Mouse (Mus musculus): ENCODE results near the gene Fuk.
"Not testable (repeated sequence)": the region's sequence is repeated elsewhere in the genome, so short reads cannot be mapped to it uniquely, and the experiment has no call there.

Fuk gene

DNA sequence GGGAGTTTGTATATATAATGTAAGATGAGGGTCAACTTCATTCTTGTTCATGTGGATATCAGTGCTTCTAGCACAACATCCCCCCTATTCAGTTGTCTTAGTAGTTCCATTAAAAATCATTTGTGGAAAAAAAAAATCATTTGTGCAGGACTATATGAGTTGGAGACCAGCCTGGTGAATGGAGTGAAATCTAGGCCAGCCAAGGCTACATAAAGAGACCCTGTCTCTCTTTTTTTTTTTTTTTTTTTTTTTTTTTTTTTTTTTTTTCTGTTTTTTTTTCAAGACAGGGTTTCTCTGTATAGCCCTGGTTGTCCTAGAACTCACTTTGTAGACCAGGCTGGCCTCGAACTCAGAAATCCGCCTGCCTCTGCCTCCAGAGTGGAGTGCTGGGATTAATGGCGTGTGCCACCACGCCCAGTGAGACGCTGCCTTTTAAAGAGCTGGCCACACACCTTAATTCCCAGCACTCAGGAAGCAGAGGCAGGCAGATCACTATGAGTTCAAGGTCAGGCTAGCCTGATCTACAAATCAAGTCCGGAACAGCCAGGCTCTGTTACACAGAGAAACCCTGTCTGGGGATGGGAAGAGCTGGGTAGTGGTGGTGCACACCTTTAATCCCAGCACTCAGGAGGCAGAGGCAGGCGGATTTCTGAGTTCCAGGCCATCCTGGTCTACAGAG is 40.8 kb downstream of the Fuk start:
- DNase-seq: not testable (repeated sequence)

DNA sequence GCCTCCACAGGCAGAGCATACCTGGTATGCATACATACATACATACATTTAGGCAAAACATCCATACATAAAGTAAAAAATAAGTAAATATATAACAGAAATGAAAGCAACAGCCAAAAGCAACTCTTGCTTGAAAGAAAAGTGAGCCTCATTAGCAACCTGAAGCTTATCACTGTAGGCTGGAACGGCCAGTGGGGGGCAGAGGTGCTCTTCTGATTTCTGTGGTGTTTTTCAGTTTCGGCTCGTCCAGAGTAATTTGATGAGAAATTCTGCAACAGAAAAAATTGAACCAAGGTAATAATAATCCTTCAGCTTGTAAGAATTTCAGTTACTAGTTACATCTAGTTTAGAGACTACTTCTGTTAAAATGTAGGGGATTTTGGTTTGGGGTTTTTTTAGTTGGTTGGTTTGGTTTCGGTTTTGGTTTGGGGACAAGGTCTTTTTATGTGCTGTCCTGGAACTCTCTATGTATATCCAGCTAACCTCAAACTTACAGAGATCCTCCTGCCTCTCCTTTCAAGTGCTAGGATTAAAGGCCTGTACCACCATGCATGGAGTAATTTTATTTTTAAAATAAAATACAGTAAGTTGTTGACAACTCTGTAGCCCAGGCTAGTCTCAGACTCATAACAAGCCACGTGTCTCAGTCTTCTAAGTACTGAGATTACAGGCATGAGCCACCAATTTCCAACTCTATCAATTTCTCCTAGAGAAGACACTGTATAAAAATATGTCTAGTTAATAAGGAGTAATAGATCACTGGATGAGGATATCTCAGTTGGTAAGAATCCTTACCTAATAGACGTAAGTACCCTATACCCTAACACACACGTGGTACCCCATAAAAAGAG is 42.4 kb downstream of the Fuk start:
- DNase-seq: no peak

DNA sequence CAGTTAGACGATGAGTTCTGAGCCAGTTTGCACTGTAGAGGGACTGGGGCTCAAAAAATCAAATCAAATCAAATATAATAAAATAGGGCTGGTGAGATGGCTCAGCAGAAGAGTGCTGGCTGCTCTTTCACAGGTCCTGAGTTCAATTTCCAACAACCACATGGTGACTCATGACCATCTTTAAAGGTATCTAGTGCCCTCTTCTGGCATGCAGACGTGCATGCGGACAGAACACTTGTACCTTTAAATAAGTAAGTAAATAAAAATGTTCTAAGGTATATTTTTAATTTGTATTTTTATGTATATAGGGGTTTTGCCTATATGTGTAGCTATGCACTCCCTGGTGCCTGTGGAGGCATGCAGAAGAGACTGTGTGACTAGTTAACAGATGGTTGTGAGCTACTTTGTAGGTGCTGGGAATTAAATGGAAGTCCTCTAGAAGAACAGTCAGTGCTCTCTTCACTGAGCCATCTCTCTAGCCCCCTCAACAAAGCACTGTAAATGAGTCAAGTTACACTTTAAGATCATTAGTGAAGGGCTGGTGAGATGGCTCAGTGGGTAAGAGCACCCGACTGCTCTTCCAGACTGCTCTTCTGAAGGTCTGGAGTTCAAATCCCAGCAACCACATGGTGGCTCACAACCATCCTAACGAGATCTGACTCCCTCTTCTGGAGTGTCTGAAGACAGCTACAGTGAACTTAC is 45.4 kb downstream of the Fuk start:
- no peak for DNase-seq

DNA sequence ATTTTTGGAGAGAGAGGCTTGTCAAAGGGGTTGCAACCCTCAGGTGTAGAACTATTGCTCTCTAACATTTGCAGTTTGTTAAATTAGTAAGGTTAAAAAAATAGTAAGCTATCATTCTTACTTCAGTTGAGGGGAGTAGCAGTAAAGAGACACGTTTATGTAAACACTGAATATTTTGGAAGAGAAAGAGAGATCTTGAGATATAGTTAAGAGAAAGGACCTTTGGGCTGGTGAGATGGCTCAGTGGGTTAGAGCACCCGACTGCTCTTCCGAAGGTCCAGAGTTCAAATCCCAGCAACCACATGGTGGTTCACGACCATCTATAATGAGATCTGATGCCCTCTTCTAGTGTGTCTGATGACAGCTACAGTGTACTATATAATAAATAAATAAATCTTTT is 46.2 kb downstream of the Fuk start:
- not testable (repeated sequence) for DNase-seq

DNA sequence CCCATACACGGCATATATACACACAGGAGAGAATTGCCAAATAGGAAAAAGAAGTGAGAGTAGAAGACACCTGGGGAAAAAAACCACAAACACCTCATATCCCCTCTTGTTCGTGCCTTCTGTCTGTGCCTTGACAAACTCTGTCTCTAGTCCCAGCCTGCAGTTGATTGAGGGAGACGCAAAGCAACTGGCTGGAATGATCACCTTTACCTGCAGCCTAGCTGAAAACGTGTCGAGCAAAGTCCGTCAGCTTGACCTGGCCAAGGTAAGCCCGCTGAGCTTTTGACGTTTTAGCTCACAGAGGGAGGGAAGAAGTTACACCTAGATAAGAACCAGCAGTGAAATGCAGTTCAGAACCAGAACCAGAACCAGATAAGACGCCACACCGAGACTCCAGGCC is 51.1 kb downstream of the Fuk start:
- DNase-seq: no peak

DNA sequence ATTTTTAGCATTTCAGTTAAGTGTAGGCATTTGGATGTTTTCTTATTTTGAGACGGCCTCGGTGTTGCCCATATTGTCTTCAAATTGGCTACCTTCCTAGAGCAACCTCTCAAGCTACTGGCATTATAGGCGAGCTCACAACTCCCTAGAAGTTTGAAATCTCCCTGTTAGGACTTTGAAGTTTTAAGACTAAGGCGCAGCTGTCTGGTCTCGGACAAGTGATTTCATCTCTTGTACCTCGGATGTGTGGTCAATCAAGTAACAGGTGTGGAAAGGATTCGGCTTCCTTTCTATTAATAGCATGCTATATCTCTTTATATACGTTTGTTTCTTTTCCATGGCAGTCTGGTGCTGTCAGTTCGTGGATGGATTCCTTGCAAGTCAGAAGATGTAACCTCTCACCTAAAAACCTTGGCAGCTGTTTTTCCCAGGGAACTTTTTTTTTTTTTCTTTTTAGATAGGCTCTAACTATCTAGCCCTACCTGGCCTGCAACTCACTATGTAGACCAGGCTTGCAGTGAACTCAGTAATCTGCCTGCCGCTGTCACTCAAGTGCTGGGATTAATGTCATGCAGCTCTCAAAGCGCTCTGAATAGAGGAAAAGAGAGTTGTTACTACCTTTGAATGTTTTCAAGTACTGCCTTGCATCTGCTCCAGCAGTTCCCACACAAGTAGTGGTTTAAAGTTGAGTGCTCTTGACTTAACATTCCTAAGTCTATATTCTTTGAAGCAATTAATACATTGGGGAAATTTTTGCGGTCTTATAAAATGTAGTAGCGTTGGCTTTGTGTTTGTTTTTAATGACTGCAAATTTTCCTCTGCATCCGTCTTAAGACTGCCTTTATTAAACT is 54.4 kb downstream of the Fuk start:
- DNase-seq: no peak

DNA sequence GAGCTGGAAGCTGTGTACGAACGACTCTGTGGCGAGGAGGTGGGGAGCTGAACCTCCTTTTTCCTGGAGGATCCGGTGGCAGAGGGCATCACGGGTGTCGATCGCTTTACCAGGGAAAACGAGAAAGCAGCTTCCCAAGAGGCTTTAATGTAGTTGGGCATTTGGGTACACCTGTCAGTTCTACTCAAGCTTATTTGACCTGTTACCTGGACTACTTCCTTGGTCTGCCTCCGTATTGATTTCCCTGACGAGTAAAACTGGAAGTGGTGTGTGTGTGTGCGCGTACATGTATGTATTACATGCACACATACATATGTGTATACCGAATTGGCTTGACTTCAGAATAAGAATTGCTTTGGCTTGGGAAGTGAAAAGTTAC is 55.1 kb downstream of the Fuk start:
- no peak for DNase-seq

DNA sequence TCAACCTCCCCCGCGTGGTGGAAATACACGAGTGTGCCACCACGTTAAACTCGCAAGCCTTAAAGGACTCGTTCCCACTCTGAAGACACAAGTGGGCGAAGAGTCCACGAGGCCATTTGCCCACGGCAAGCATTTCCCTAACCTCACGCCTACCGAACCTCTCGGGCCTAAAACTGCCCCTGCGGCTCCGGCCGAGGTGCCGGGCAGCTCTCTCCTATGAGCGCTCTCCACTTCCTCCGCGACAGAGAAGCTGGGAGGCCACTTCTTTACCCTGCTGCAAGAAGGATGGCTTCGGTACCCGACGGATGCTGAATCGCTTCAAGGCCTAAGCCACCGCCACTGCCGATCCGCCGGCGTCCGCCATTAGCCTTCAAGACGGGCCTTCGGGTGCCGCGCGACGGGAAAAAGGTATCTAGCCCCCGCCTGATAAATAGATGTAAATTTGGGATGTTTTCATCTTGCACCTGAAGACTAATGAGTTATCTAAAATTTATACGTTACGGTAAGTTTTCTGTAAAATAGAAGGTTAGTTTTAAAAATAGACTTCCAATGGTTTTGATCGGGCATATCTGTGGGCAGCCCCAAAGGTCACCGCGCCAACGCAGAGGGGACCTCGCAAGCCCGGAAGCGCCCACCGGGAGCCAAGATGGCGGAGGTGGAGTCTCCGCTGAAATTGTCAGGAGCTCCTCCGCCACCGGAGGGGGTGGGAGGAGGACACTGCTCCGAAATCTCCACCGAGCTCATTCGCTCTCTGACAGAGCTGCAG is 55.7 kb downstream of the Fuk start, which contains the start of the genes Cog4 and Sf3b3:
Cog4 (plus strand) TSS at position 196 of the 766 bp plus-strand sequence.
Sf3b3 (minus strand) TSS at position 383 of the 766 bp plus-strand sequence.
- DNase-seq: peak; percentile 88

DNA sequence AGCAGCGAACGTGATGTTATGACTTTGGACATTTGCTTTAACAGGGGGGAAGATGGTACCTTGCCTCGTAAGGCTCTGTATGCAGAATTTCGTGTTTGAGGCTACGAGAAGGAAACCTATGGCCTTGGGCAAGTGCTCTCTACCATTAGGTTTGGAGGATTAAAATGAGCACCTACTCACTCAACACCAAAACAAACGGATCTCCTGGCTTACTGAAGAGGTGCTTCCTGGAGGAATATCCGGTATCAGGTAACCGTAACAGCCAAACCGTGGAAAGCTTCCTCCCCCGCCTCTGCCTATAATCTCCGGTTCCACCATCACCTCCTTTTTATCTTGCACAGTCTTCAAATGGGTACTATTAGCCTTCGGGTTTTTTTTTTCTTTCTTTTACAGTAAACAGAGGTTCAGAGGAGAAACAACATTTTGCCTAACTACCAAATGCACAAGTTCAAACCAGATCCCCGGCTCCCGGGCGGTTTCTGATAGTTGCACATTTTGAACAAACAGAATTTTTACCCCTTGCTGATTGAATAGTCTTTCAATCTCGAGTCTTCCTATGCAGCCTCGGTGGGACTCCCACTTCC is 56.4 kb downstream of the Fuk start:
- DNase-seq: peak; percentile 12

DNA sequence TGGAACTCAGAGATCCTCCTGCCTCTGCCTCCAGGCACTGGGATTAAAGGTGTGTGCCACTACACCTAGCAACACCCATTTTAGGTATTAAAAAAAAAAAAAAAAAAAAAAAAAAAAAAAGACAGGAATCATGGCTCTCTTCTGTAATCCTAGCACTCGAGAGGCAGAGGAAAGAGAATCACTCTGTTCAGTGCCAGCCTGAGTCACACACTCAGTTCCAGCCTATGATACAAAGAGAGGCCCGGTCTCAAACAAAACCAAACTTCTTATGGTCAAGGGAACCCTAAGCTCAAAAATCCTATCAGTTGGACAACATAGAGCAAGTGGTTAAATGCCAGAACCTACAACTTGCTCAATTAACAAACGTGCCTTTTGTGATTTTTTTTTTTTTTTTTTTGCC is 57.3 kb downstream of the Fuk start:
- no peak for DNase-seq

DNA sequence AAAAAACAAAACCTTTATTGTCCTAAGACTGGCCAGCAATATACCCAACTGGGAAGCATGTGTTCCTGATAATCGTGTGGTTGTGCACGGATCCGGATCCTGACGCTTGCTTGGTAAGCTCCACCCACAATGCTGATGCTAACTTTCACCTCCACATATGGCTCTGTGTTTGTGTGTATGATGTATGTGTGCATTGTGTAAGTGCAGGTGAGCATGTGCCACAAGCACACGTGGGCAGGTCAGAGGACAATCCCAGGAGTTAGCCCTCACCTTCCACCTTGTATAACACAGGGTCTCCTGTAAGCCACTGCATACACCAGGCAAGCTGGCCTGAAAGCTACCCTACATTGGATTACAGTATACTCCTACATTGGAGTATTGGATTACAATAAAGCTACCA is 59.1 kb downstream of the Fuk start:
- DNase-seq: no peak

DNA sequence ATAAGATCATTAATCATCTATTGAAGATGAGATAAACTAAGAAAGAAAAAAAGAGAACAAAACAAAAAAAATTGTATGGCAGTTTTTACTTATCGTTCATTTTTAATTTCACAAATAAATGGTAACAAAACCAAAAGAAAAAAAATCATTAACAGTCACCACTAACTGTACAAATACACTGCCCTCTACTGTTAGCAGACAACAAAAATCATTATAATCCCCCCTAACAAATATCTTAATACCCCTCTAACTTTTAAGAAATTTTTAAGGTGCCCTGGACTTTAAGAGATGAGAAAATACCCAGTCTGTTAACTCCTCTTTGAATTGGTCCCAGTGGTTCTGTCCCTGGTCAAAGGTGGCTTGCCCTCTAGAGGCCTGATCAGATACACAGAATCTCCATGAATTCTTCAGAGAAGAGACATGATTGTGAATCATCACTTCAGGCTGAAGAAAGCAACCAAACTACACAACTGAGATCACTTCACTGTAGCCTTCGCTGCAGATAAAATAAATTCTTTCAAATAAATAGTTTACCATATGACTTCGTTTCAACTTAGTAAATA is 60.2 kb downstream of the Fuk start:
- no peak for DNase-seq

Data from kidney, adult 18-20 months (tissue).